Mouse (Mus musculus): ENCODE data around the gene Nhlrc3.

Gene Nhlrc3

GRCm38 (mm10) chr3:53463046-53463764 is at the start of gene Nhlrc3, which contains the start of gene Proser1:
TSS of gene Nhlrc3 (minus strand) at chr3:53463332.
TSS of gene Proser1 (plus strand) at chr3:53463666.
- DNase-seq (ENCODE audit: low spot score in 2 of 2), result peak; percentile 93

GRCm38 (mm10) chr3:53502428-53502827 is 39.3 kb upstream of the Nhlrc3 start:
- no peak for DNase-seq (ENCODE audit: low spot score in 2 of 2)

- no peak for DNase-seq (ENCODE audit: low spot score in 2 of 2)
Measured at GRCm38 (mm10) chr3:53498351-53498905, 35.3 kb upstream of the Nhlrc3 start.

GRCm38 (mm10) chr3:53488353-53488752 is 25.2 kb upstream of the Nhlrc3 start, which contains the start of gene Stoml3:
TSS of gene Stoml3 (plus strand) at chr3:53488653.
- DNase-seq (ENCODE audit: low spot score in 2 of 2), result no peak

GRCm38 (mm10) chr3:53486996-53487576 is 24.0 kb upstream of the Nhlrc3 start:
- DNase-seq (ENCODE audit: low spot score in 2 of 2), result no peak

- DNase-seq (ENCODE audit: low spot score in 2 of 2), result no peak
Measured at GRCm38 (mm10) chr3:53486561-53486960, 23.4 kb upstream of the Nhlrc3 start.

GRCm38 (mm10) chr3:53483414-53484059 is 20.4 kb upstream of the Nhlrc3 start:
- DNase-seq (ENCODE audit: low spot score in 2 of 2), result no peak

GRCm38 (mm10) chr3:53478419-53479046 is 15.4 kb upstream of the Nhlrc3 start:
- DNase-seq (ENCODE audit: low spot score in 2 of 2), result no peak

GRCm38 (mm10) chr3:53477468-53477867 is 14.3 kb upstream of the Nhlrc3 start:
- no peak for DNase-seq (ENCODE audit: low spot score in 2 of 2)

- DNase-seq (ENCODE audit: low spot score in 2 of 2), result no peak
Measured at GRCm38 (mm10) chr3:53475889-53476288, 12.8 kb upstream of the Nhlrc3 start.

- DNase-seq (ENCODE audit: low spot score in 2 of 2), result no peak
Measured at GRCm38 (mm10) chr3:53474179-53474578, 11.0 kb upstream of the Nhlrc3 start.

- DNase-seq (ENCODE audit: low spot score in 2 of 2), result no peak
Measured at GRCm38 (mm10) chr3:53472061-53472460, 8.9 kb upstream of the Nhlrc3 start.

- no peak for DNase-seq (ENCODE audit: low spot score in 2 of 2)
Measured at GRCm38 (mm10) chr3:53469650-53470049, 6.5 kb upstream of the Nhlrc3 start.

GRCm38 (mm10) chr3:53467356-53467755 is 4.2 kb upstream of the Nhlrc3 start:
- DNase-seq (ENCODE audit: low spot score in 2 of 2), result no peak

- no peak for DNase-seq (ENCODE audit: low spot score in 2 of 2)
Measured at GRCm38 (mm10) chr3:53466481-53466880, 3.3 kb upstream of the Nhlrc3 start.

- no peak for DNase-seq (ENCODE audit: low spot score in 2 of 2)
Measured at GRCm38 (mm10) chr3:53465330-53465729, 2.2 kb upstream of the Nhlrc3 start.

GRCm38 (mm10) chr3:53464146-53464698 is 1.1 kb upstream of the Nhlrc3 start:
- no peak for DNase-seq (ENCODE audit: low spot score in 2 of 2)

GRCm38 (mm10) chr3:53463765-53464114 is 608 bp upstream of the Nhlrc3 start:
- no peak for DNase-seq (ENCODE audit: low spot score in 2 of 2)

GRCm38 (mm10) chr3:53462701-53463045 is 459 bp downstream of the Nhlrc3 start:
- no peak for DNase-seq (ENCODE audit: low spot score in 2 of 2)

GRCm38 (mm10) chr3:53460106-53460505 is 3.0 kb downstream of the Nhlrc3 start:
- DNase-seq (ENCODE audit: low spot score in 2 of 2), result no peak

GRCm38 (mm10) chr3:53457750-53458149 is 5.4 kb downstream of the Nhlrc3 start:
- DNase-seq (ENCODE audit: low spot score in 2 of 2), result no peak

- no peak for DNase-seq (ENCODE audit: low spot score in 2 of 2)
Measured at GRCm38 (mm10) chr3:53454984-53455383, 8.1 kb downstream of the Nhlrc3 start.

Data from spleen, postnatal 36 days (tissue).